In the genomic region with DNA sequence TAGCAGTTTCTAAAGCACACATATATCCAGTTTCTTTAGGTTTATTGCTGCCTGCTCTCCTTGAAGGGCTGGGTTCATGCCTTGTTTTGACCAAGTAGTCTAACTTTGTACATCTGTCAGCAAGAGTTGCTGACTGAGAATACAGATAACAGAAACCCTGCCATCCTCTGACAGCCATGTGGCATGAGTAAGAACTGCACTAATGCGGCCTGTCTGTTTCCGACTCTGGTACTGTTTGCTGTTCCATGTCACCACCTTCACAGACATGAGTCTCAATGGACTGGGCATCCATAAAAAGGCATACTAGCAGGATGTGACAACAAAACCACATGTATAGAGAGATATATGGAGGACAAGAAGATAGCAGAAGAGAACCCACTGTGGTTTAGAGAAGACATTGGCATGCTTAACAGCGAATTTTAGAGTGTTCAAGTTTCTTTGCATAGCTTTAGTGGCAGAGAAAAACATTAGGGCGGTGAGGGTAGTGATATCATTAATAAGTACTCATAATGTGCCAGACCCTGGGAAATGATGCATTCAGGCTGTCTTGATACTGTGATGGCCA, we compare ENCODE assay signal across 29 mouse cellular contexts. TPM values are rescaled to one million over a fixed set of nuclear protein-coding genes. Genes with fewer than 3 reads are reported as not detected.
DNase-seq lines count a peak whose midpoint lies in the region; ATAC-seq and TF ChIP-seq lines count a peak whose summit lies in the region.
"Had no signal": no experiment of that assay in that cellular context is flagged by ENCODE, and none has a peak within 500 bp of the region (broad histone marks: within the 10 kb centered on the region; RNA-seq: fewer than 3 reads in every experiment).

No protein-coding gene starts in this region.

- no peaks in the 10 kb centered on the region for H3K27me3 ChIP-seq in forebrain, postnatal 0 days (ENCODE audit: insufficient read depth, low read length)
- H3K27me3 ChIP-seq in forebrain, embryonic 15.5 days: no peaks in the 10 kb centered on the region
- no peaks in the 10 kb centered on the region for H3K27me3 ChIP-seq in heart, embryonic 11.5 days (ENCODE audit: control insufficient read depth, insufficient read depth, low read length)
- no peaks in the 10 kb centered on the region for H3K27me3 ChIP-seq in heart, embryonic 16.5 days (ENCODE audit: control insufficient read depth, insufficient read depth, low read length)
- H3K27me3 ChIP-seq in heart, postnatal 0 days (ENCODE audit: control insufficient read depth, insufficient read depth, low read length): no peaks in the 10 kb centered on the region
- H3K27me3 ChIP-seq: embryonic facial prominence, embryonic 15.5 days; forebrain, embryonic 12.5 days; limb, embryonic 12.5 days; liver, embryonic 15.5 days; midbrain, embryonic 15.5 days; neural tube, embryonic 15.5 days; Patski; stomach, embryonic 15.5 days had no signal

- H3K9ac ChIP-seq in forebrain, postnatal 0 days: no peak overlapping the region
- H3K9ac ChIP-seq in forebrain, embryonic 15.5 days (replicated peaks): no peak overlapping the region
- H3K9ac ChIP-seq in heart, embryonic 11.5 days (ENCODE audit: low read depth, low read length): no peak overlapping the region
- H3K9ac ChIP-seq in heart, embryonic 16.5 days (ENCODE audit: low read length): no peak overlapping the region
- no peak overlapping the region for H3K9ac ChIP-seq in heart, postnatal 0 days (replicated peaks; ENCODE audit: low read depth, low read length)
- H3K9ac ChIP-seq: embryonic facial prominence, embryonic 15.5 days; forebrain, embryonic 12.5 days; limb, embryonic 12.5 days; liver, embryonic 15.5 days; lung, embryonic 14.5 days; midbrain, embryonic 15.5 days; neural tube, embryonic 15.5 days; stomach, embryonic 15.5 days had no signal

- no peaks in the 10 kb centered on the region for H3K4me1 ChIP-seq in forebrain, postnatal 0 days (ENCODE audit: insufficient read depth)
- peaks cover 6% of the 10 kb centered on the region; the same call in 1 of the 2 replicates for H3K4me1 ChIP-seq in forebrain, embryonic 15.5 days
- H3K4me1 ChIP-seq in heart, embryonic 11.5 days (ENCODE audit: control insufficient read depth, insufficient read depth, low read length): peaks cover 57% of the 10 kb centered on the region
- H3K4me1 ChIP-seq in heart, embryonic 16.5 days (ENCODE audit: control insufficient read depth, insufficient read depth, low read length): peaks cover 56% of the 10 kb centered on the region
- H3K4me1 ChIP-seq in heart, postnatal 0 days (ENCODE audit: control insufficient read depth, insufficient read depth): peaks cover 65% of the 10 kb centered on the region
- H3K4me1 ChIP-seq: embryonic facial prominence, embryonic 10.5 days; embryonic facial prominence, embryonic 15.5 days; forebrain, embryonic 12.5 days; liver, embryonic 15.5 days; midbrain, embryonic 10.5 days had no signal

- no peak overlapping the region for H3K27ac ChIP-seq in forebrain, postnatal 0 days (ENCODE audit: low read depth, low read length)
- no peak overlapping the region for H3K27ac ChIP-seq in forebrain, embryonic 15.5 days (replicated peaks)
- H3K27ac ChIP-seq in heart, embryonic 11.5 days (ENCODE audit: low read depth, low read length): peak overlapping the region; percentile 24; the same call in 1 of the 2 replicates
- peak overlapping the region; percentile 54 for H3K27ac ChIP-seq in heart, embryonic 16.5 days (ENCODE audit: low read length)
- H3K27ac ChIP-seq in heart, postnatal 0 days (ENCODE audit: low read depth): peak overlapping the region; percentile 52
- H3K27ac ChIP-seq: embryonic facial prominence, embryonic 10.5 days; embryonic facial prominence, embryonic 15.5 days; forebrain, embryonic 12.5 days; kidney, postnatal 0 days; limb, embryonic 12.5 days; liver, embryonic 15.5 days; midbrain, embryonic 10.5 days; midbrain, embryonic 15.5 days; neural tube, embryonic 15.5 days; stomach, embryonic 15.5 days had no signal

- no peak for DNase-seq in forebrain, postnatal 0 days
- DNase-seq in heart, adult 11 months: no peak
- no peak for DNase-seq in heart, adult 18-20 months
- DNase-seq in heart, postnatal 0 days (ENCODE audit: low spot score): no peak
- DNase-seq: adrenal gland, postnatal 10 days; cerebellum, adult 8-10 months; cerebellum, postnatal 25 days; kidney, adult 8-10 months; kidney, postnatal 4 days; lung, embryonic 14.5 days; lung, postnatal 14 days; retina, postnatal 1 day; right cerebral cortex, postnatal 14 days had no signal

- ATAC-seq in forebrain, postnatal 0 days: peak; percentile 25; the same call in 1 of the 2 replicates
- no peak for ATAC-seq in forebrain, embryonic 15.5 days (replicated peaks)
- ATAC-seq in heart, embryonic 11.5 days (replicated peaks; ENCODE audit: insufficient number of reproducible peaks, low FRiP score, low TSS enrichment): no peak
- ATAC-seq in heart, embryonic 16.5 days (replicated peaks; ENCODE audit: extremely low read depth, insufficient read depth, low FRiP score): peak; percentile 65
- peak; percentile 75; the same call in 1 of the 2 replicates for ATAC-seq in heart, postnatal 0 days (ENCODE audit: insufficient read depth, low read depth)
- ATAC-seq: intestine, embryonic 16.5 days; midbrain, embryonic 15.5 days; Patski had no signal

- no peak for TF ChIP-seq CTCF in forebrain, postnatal 0 days (IDR thresholded peaks at IDR 0.05; ENCODE audit: low read depth)
- TF ChIP-seq CTCF in heart, postnatal 0 days (IDR thresholded peaks at IDR 0.05; ENCODE audit: low read depth): no peak

- H3K4me2 ChIP-seq in forebrain, postnatal 0 days (ENCODE audit: low read depth): no peak overlapping the region
- no peak overlapping the region for H3K4me2 ChIP-seq in forebrain, embryonic 15.5 days (replicated peaks)
- 0 out of 2 replicates have a peak overlapping the region, but pooled peaks have one; percentile 2 for H3K4me2 ChIP-seq in heart, embryonic 11.5 days
- peak overlapping the region; percentile 3; the same call in 1 of the 2 replicates for H3K4me2 ChIP-seq in heart, embryonic 16.5 days (ENCODE audit: low read depth, low read length)
- H3K4me2 ChIP-seq in heart, postnatal 0 days (ENCODE audit: low read depth, low read length): no peak overlapping the region
- H3K4me2 ChIP-seq: embryonic facial prominence, embryonic 15.5 days; forebrain, embryonic 12.5 days; limb, embryonic 12.5 days; liver, embryonic 15.5 days; lung, embryonic 14.5 days; midbrain, embryonic 15.5 days; neural tube, embryonic 15.5 days; stomach, embryonic 15.5 days had no signal

- 86% methylated on average over 4 of the region's 4 CpGs for WGBS in forebrain, postnatal 0 days
- 93% methylated on average over 4 of the region's 4 CpGs for WGBS in forebrain, embryonic 15.5 days
- 45% methylated on average over 4 of the region's 4 CpGs for WGBS in heart, embryonic 11.5 days (ENCODE audit: insufficient replicate concordance)
- 37% methylated on average over 4 of the region's 4 CpGs for WGBS in heart, embryonic 16.5 days
- WGBS in heart, postnatal 0 days: 33% methylated on average over 4 of the region's 4 CpGs

- no peaks in the 10 kb centered on the region for H3K9me3 ChIP-seq in forebrain, postnatal 0 days (ENCODE audit: low read length)
- no peaks in the 10 kb centered on the region for H3K9me3 ChIP-seq in forebrain, embryonic 15.5 days
- H3K9me3 ChIP-seq in heart, embryonic 11.5 days (replicated peaks; ENCODE audit: control insufficient read depth, low read length): no peaks in the 10 kb centered on the region
- no peaks in the 10 kb centered on the region for H3K9me3 ChIP-seq in heart, embryonic 16.5 days (replicated peaks; ENCODE audit: control insufficient read depth, low read length)
- no peaks in the 10 kb centered on the region for H3K9me3 ChIP-seq in heart, postnatal 0 days (replicated peaks; ENCODE audit: control insufficient read depth, low read length)
- H3K9me3 ChIP-seq: embryonic facial prominence, embryonic 10.5 days; embryonic facial prominence, embryonic 15.5 days; forebrain, embryonic 12.5 days; G1E; limb, embryonic 12.5 days; liver, embryonic 15.5 days; midbrain, embryonic 10.5 days; midbrain, embryonic 15.5 days; neural tube, embryonic 15.5 days; stomach, embryonic 15.5 days had no signal

- TF ChIP-seq EP300 in heart, postnatal 0 days (IDR thresholded peaks at IDR 0.05; ENCODE audit: low read depth): no peak

- H3K4me3 ChIP-seq in forebrain, postnatal 0 days (ENCODE audit: low read depth, low read length): no peak overlapping the region
- H3K4me3 ChIP-seq in forebrain, embryonic 15.5 days: no peak overlapping the region
- H3K4me3 ChIP-seq in heart, embryonic 11.5 days (ENCODE audit: low read depth, low read length): no peak overlapping the region
- H3K4me3 ChIP-seq in heart, embryonic 16.5 days (ENCODE audit: low read length): no peak overlapping the region
- H3K4me3 ChIP-seq in heart, postnatal 0 days (ENCODE audit: low read depth, low read length): no peak overlapping the region
- H3K4me3 ChIP-seq: embryonic facial prominence, embryonic 10.5 days; embryonic facial prominence, embryonic 15.5 days; forebrain, embryonic 12.5 days; limb, embryonic 12.5 days; liver, embryonic 15.5 days; midbrain, embryonic 10.5 days; midbrain, embryonic 15.5 days; neural tube, embryonic 15.5 days; stomach, embryonic 15.5 days had no signal

- no peaks in the 10 kb centered on the region for H3K36me3 ChIP-seq in forebrain, postnatal 0 days (ENCODE audit: insufficient read depth)
- no peaks in the 10 kb centered on the region for H3K36me3 ChIP-seq in forebrain, embryonic 15.5 days
- 0 out of 2 replicates have a peak, but pooled peaks cover 3% of the 10 kb centered on the region for H3K36me3 ChIP-seq in heart, embryonic 11.5 days (ENCODE audit: control insufficient read depth, insufficient read depth, low read length)
- H3K36me3 ChIP-seq in heart, embryonic 16.5 days (ENCODE audit: control insufficient read depth, insufficient read depth): no peaks in the 10 kb centered on the region
- no peaks in the 10 kb centered on the region for H3K36me3 ChIP-seq in heart, postnatal 0 days (replicated peaks; ENCODE audit: control insufficient read depth, insufficient read depth, low read length)
- H3K36me3 ChIP-seq: embryonic facial prominence, embryonic 10.5 days; embryonic facial prominence, embryonic 15.5 days; forebrain, embryonic 12.5 days; G1E; limb, embryonic 12.5 days; liver, embryonic 15.5 days; midbrain, embryonic 10.5 days; midbrain, embryonic 15.5 days; neural tube, embryonic 15.5 days; stomach, embryonic 15.5 days had no signal

RNA-seq across cellular contexts. Expression of gene Sptbn1, which starts 18.4 kb away (rescaled TPM):
- 289 and 328 TPM in 2 replicates for total RNA-seq in forebrain, postnatal 0 days (2014; rRNA removed)
- polyA plus RNA-seq in forebrain, postnatal 0 days (2015; fragmentation: Nextera tagmentation; extraction: Ambion mirVana): 108 and 150 TPM in 2 replicates
- polyA plus RNA-seq in forebrain, embryonic 15.5 days (2015; fragmentation: Nextera tagmentation; extraction: Ambion mirVana): 125 and 134 TPM in 2 replicates
- 156 and 175 TPM in 2 replicates for polyA plus RNA-seq in heart, embryonic 11.5 days (2014; fragmentation: Nextera tagmentation; extraction: Ambion mirVana)
- 164 and 178 TPM in 2 replicates for polyA plus RNA-seq in heart, embryonic 16.5 days (2015; fragmentation: Nextera tagmentation; extraction: Ambion mirVana)
- total RNA-seq in heart, adult 18-20 months (2021): 100 to 1,000 TPM; 523 to 532 TPM
- 262 and 271 TPM in 2 replicates for total RNA-seq in heart, postnatal 0 days (2014; rRNA removed; ENCODE audit: low replicate concordance)
- 118 and 121 TPM in 2 replicates for polyA plus RNA-seq in heart, postnatal 0 days (2015; fragmentation: Nextera tagmentation; extraction: Ambion mirVana)

Comparison
In these comparisons a context has a peak if more than half of its experiments do, and no peak if none do; other contexts are left out.
1. ATAC-seq: peak in forebrain, postnatal 0 days (single experiment), heart, embryonic 16.5 days (single experiment) and heart, postnatal 0 days (single experiment); none in forebrain, embryonic 15.5 days (single experiment) and heart, embryonic 11.5 days (single experiment).
2. H3K4me2 ChIP-seq: peak in heart, embryonic 11.5 days (single experiment) and heart, embryonic 16.5 days (single experiment); none in forebrain, postnatal 0 days (single experiment), forebrain, embryonic 15.5 days (single experiment) and heart, postnatal 0 days (single experiment).
3. H3K27ac ChIP-seq: peak in heart, embryonic 11.5 days (single experiment), heart, embryonic 16.5 days (single experiment) and heart, postnatal 0 days (single experiment); none in forebrain, postnatal 0 days (single experiment) and forebrain, embryonic 15.5 days (single experiment).